Mouse (Mus musculus) gastrocnemius, postnatal 36 days (tissue): Measurements from ENCODE around the gene Ern1. TPM values are rescaled to one million over a fixed set of nuclear protein-coding genes. Genes with fewer than 3 reads are reported as not detected.
"Not testable (repeated sequence)": the region's sequence is repeated elsewhere in the genome, so short reads cannot be mapped to it uniquely, and the experiment has no call there.

Experiments used
- DNase-seq, 2 experiments: peaks; one replicate each; pipeline ENCODE4 v3.0.0; 2022
- intact Hi-C: fragments of 180-260 bp; cut with DNase I; formaldehyde crosslinking; loops from one replicate; pipeline ENCODE4 v1.15.1; 2025
- total RNA-seq, 2 experiments: library from RNA; stranded (reverse); gene quantifications; 2 replicates each; pipeline ENCODE4 v1.2.3; 2021

Ern1 gene
- total RNA-seq, 2 experiments from 2014 or later: 5.2 to 8.1 TPM

DNA sequence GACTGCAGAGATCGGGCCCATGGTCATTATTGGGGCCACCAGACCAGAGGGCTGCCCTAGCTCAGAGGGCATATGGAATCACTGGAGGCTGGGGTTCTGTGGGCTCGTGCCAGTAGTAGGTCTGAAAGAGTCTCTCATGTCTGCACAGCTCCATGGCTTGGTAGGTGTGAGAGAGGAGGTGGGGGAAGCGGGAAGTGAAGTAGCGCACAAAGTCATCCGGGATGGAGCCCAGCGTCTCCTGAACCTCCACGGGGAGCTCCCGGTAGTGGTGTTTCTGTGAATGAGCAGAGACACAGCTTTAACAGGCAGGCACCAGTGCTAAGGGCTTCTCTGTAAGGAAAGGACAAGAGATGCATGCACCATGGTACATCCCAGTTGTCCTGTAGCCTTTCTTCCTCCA lies 89.2 kb downstream of the Ern1 start:
- no peak for DNase-seq

DNA sequence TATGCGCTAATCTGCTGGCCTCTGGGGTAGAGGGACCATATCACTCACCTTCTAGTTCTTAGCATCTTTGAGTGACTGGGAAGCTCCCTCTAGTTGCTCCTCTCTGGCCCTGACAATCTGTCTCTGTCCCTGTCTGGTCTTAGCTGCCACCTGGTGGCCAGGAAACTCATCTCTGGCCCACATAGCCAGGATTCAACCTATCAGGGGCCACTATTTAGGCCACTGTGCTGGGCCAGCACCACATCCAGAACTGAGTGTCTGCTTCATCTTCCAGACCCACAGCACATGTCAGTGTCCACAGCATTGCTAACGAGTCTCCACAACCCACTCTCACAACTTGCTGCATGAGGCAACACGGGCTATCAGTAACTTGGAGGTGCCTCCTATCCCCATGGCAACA lies 90.0 kb downstream of the Ern1 start:
- DNase-seq: no peak
- intact Hi-C loops: loop anchor here (5.0 kb wide), 1 partner anchor 240 kb away; no protein-coding TSS in a partner anchor

More for the DNA sequence above, 89.2 kb downstream of the Ern1 start:
- intact Hi-C loops: loop anchor here (5.0 kb wide), 1 partner anchor 241 kb away; no protein-coding TSS in a partner anchor

- DNase-seq, intact Hi-C loops: not testable (repeated sequence)
Measured at GRCm38 (mm10) chr11:106394055-106394454, 93.6 kb downstream of the Ern1 start.

DNA sequence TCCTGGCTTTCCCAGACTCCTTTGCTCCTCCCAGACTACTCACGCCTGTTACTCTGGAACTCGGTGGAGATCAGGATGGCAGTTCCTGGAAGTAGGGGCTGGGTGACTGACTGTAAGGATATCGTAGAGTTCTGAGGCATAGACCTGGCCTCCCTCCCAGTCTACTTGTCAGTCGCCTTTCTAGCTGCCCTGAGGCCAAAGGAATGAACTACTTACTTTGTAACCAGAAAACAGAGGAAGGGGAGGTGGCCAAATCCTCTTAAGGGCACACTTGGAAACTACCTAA lies 94.4 kb downstream of the Ern1 start:
- no peak for DNase-seq
- intact Hi-C loops: loop anchor here (2.0 kb wide), 1 partner anchor 90 kb away; no protein-coding TSS in a partner anchor

- intact Hi-C loops: loop anchor here (2.0 kb wide), 1 partner anchor 90 kb away; no protein-coding TSS in a partner anchor
- no peak for DNase-seq
Measured at GRCm38 (mm10) chr11:106392597-106393330, 94.9 kb downstream of the Ern1 start.

DNA sequence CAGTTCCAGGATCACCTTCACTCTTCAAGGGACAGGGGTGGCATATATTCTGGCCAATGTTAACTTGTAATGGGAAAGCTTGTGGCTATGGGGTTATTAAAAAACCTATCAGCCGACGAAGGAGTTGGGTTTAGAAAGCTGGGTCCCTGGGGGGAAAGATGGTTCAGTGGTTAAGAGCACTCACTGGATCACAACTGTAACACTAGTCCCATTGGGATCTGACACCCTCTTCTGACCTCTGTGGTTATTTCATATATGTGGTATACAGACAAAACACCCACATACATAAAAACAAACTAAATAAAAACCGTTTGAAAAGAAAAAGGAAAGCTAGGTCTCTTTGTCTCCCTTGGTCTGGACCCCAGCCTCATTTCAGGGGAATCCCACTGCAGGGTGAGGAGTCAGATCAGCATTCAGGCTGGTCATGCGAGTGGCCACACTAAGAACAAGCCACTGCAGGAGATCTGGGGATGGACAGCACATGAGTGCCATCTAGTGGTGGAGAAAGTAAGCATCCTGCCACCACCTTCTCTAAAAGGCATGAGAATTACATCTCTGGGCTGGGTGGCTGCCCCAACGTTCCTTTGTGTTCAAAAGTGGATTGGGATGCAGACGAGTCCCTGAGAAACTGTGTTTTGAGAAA lies 96.0 kb downstream of the Ern1 start:
- intact Hi-C loops: loop anchor here (2.0 kb wide), 1 partner anchor 89 kb away; no protein-coding TSS in a partner anchor
- peak; percentile 44 to 49 for DNase-seq

DNA sequence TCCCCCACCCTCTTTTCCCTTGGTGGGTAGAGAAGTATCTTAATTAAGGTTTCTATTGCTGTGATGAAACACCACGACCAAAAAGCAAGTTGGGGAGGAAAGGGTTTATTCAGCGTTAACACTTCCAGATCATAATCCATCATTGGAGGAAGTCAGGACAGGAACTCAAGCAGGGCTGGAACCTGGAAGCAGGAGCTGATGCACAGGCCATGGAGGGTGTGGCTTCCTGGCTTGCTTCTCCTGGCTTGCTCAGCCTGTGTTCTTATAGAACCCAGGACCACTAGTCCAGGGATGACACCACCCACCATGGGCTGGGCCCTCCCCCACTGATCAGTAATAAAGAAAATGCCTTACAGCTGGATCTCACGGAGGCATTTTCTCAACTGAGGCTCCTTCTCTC lies 96.9 kb downstream of the Ern1 start:
- intact Hi-C loops: no loop called here
- DNase-seq: no peak

GRCm38 (mm10) chr11:106389611-106390010 lies 98.0 kb downstream of the Ern1 start:
- no peak for DNase-seq
- intact Hi-C loops: no loop called here

DNA sequence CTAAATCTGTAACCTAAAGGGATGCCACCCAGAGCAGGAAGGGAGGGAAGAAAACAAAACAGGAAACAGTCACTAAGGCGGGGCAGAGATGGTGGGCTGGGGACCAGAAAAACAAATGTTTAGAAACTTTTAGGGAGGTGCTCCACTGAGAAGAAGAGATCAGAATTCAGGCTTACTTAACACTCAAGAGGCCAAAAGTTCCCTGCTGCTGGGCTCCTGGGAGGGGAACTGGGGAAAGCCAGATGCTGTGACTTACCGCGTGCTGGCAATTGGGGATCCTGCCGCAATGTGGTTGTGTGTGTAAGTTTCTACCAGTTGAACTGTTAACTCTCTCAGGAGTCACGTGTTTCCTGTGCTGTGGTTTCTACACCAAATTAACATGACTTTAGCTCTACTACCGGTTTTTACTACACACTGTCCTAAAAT lies 99.8 kb downstream of the Ern1 start, which contains the start of gene Icam2:
Gene Icam2, minus strand, starts transcription at position 285 of the 426 bp plus-strand sequence.
- DNase-seq: no peak
- intact Hi-C loops: no loop called here

GRCm38 (mm10) chr11:106387020-106387419 lies 100.6 kb downstream of the Ern1 start:
- intact Hi-C loops: no loop called here
- DNase-seq: no peak

DNA sequence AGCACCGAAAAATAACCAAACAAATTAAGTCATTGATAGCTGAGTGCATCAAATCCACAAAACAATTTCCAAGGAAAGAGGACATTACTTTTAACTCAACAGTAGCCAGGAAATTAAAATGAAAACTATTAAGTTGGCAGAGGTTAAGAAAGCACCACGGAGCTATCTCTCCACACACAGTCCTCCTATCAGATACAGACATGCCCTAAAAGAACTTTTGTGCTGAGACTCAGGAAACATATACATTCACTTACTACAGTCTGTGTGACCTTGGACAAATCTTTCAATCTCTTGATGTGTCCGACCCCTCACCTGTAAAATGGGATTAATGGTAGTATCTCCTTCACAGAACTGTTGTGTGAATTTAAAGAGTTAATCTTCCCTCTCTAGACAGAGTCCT lies 101.2 kb downstream of the Ern1 start:
- intact Hi-C loops: no loop called here
- no peak for DNase-seq

GRCm38 (mm10) chr11:106383051-106383790 lies 104.4 kb downstream of the Ern1 start:
- no peak for DNase-seq
- intact Hi-C loops: no loop called here

DNA sequence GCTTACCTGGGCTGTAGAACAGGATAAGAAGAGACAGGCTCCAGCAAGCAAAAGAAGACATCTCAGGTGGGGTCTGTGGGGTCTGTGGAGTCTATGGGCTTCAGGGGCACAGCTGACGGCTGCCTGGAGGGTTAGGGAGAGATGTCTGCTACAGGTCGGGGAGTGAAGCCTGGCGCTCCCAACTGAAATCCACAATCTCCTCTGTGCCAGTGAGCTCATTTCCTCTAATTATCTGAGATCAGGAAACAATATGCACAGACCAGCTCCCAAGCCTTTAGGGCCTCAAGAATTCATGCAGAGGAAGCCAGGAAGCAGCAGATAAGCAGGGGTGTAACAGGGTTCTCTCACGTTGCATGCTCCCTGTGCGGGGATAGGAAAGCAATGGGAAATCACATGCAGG lies 105.2 kb downstream of the Ern1 start:
- intact Hi-C loops: no loop called here
- no peak for DNase-seq

GRCm38 (mm10) chr11:106381883-106382282 lies 105.8 kb downstream of the Ern1 start:
- intact Hi-C loops: no loop called here
- DNase-seq: no peak

- intact Hi-C loops: no loop called here
- no peak for DNase-seq
Measured at GRCm38 (mm10) chr11:106381011-106381410, 106.6 kb downstream of the Ern1 start.

DNA sequence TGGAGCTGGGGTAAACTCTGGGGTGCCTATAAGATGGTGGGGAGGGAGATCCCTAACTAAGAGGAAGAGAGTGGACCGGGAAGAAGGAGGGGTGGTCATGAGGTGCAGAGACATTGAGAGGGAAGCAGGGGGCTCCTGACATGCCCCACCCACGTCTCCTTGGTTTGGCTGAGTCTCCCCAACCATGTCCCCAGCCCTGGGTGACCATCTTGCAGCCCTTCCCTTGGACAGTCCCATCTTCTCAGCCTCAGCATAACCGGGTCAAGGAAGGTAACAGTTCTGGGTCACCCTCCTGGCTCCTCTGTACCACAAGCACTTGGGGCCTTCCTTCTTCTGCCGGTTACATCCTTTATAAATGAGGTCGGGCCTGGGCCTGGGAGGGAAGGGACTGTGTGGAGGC lies 112.7 kb downstream of the Ern1 start:
- no peak for DNase-seq
- intact Hi-C loops: no loop called here

DNA sequence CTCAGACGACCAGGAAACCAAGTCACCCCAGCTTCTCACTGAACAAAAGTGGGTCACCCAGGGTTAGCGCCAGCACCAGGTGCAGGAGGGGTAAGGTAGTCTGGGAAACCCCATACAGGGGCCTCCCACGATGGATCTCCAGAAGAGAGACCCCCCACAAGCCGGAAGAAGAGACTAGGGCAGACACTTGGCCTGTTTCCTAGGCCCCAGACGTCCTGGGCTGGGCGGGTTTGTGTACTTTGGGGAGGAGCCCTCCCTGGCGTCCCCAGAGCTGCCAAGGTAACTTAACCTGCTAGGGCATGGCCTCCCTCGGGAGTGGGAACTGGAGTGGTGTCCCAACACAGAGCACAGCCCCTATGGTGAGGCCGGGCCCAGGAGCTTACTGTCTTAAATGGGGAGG lies 113.1 kb downstream of the Ern1 start:
- intact Hi-C loops: no loop called here
- no peak for DNase-seq

- intact Hi-C loops: no loop called here
- DNase-seq: peak in 1 of 2 experiments; percentile 2
Measured at GRCm38 (mm10) chr11:106373998-106374397, 113.7 kb downstream of the Ern1 start.

- intact Hi-C loops: loop anchor here (1.0 to 2.0 kb wide), 2 partner anchors 38 to 64 kb away; no protein-coding TSS in a partner anchor
Measured at GRCm38 (mm10) chr11:106366316-106366715, 121.3 kb downstream of the Ern1 start.

DNA sequence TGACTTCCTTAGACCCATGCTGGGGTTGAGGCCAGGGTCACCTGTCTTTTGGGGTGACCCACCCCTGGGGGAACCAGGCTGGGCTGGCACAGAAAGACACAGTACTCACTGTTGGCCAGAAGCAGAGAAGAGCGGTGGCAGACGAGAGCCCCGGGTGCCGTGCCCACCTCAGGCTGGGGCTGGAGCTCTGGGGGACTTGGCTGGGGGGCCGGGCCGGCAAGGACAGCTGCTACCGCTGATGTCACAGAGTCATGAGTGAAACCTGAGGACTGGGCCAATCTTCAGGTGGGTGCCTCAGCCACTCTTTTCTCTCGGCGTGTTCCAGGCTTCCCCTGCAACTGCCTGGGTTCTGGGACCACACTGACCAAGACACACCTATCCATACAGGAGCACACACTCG lies 122.3 kb downstream of the Ern1 start, which contains the start of gene Prr29:
Gene Prr29, plus strand, starts transcription at position 107 of the 400 bp plus-strand sequence.
- intact Hi-C loops: loop anchor here (1.0 kb wide), 1 partner anchor 33 kb away; no protein-coding TSS in a partner anchor
- peak; percentile 53 to 56 for DNase-seq

More at GRCm38 (mm10) chr11:106366316-106366715, 121.3 kb downstream of the Ern1 start:
- peak; percentile 80 for DNase-seq

- intact Hi-C loops: loop anchor here (1.0 kb wide), 1 partner anchor 32 kb away; no protein-coding TSS in a partner anchor
- DNase-seq: peak; percentile 50
Measured at GRCm38 (mm10) chr11:106364712-106365111, 122.9 kb downstream of the Ern1 start.
